Mouse (Mus musculus): ENCODE measurements around the gene Tgfa. TPM values are rescaled to one million over a fixed set of nuclear protein-coding genes. Genes with fewer than 3 reads are reported as not detected.

Gene Tgfa
- polyA plus RNA-seq, 1 experiment, result 56.3 TPM

DNA sequence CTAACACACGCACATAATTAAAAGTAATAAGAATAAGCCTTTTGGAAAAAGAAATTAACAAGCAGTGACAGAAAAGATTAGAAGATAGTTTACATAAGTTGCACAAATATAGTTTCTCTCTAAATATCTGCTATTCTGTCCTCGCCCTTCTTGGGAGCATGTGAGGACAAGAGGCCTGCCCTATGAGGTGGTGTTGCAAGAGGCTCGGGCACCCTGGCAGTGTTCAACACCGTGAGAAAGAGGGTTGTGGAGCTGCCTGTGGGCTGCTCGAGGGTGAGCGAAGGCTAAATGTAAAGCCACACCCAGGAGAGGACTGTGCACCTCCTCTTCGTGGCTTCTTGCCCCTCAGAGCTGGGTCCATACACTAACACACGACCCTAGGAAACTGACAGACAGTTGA lies 100.4 kb downstream of the Tgfa start:
- no peak for TF ChIP-seq GATA1 (IDR thresholded peaks at IDR 0.05; ENCODE audit: low read length)

DNA sequence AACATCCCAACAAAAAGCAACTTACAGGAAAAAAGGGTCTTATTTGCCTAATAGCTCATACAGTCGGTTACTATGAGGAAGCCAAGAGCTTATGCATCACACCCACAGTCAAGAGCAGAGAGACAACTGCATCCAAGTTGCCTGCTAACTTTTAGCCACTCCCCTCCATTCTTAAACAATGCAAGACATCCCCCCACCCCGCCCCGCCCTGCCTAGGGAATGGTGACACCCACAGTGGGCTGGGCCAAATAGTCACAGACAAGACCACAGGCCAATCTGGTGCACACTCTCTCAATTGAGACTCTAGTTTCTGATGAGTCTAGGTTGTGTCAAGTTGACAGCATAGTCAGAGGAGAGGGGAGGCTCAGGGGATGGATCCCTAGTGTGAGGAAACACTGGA lies 101.1 kb downstream of the Tgfa start:
- no peak for TF ChIP-seq GATA1 (IDR thresholded peaks at IDR 0.05; ENCODE audit: low read length)

DNA sequence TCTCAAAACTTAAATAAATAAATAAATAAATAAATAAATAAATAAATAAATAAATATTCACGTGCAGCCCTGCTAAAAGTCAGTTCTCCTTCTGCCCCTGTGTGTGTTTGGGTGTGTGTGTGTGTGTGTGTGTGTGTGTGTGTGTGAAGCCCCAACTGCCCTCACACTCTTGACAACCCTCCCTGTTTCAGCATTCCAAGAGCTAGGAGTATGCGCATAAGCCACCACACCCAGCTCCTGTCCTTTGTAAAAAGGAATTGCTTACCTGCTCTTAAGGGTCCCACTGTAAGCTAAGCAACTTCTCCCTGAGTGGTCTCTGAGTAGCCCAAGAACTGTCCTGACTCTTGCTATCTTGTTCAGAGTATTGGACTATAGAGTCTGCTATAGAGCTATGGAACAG lies 101.9 kb downstream of the Tgfa start:
- no peak for TF ChIP-seq GATA1 (IDR thresholded peaks at IDR 0.05; ENCODE audit: low read length)

DNA sequence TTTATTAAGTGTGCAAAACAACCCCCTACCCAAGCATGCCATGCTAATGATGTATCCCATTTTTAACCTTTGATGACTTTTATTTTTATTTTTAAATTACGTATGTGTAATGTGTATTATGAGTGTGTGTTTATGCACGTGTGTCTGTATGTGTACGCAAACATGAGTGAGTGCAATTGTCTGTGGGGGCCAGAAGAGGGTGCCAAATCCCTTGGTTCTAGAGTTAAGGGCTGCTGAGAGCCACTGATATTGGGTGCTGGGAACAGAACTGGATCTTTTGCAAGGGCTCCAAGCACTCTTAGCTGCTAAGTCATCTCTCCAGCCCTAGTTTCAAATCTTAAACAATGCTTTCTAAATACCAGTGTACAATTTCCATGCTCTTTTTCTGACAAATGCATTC lies 103.9 kb downstream of the Tgfa start:
- TF ChIP-seq GATA1 (IDR thresholded peaks at IDR 0.05; ENCODE audit: low read length), result no peak

DNA sequence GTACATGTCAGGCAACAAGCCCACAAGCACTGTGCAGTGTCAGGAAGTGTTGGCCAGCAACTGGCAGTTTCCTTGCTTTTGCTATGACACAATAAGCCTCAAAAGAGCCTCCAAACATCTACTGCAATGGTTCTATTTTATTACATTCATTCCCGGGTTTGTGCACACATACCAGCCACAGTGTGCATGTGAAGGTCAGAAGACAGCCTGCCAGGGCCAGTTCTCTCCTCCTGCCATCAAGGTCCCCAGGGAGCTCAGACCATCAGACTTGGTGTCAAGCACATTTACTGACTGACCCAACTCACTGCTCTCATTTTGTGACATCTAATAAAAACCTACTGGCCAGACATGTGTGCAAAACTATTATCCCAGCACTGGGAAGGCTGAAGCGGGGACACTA lies 104.4 kb downstream of the Tgfa start:
- TF ChIP-seq GATA1 (IDR thresholded peaks at IDR 0.05; ENCODE audit: low read length), result no peak

DNA sequence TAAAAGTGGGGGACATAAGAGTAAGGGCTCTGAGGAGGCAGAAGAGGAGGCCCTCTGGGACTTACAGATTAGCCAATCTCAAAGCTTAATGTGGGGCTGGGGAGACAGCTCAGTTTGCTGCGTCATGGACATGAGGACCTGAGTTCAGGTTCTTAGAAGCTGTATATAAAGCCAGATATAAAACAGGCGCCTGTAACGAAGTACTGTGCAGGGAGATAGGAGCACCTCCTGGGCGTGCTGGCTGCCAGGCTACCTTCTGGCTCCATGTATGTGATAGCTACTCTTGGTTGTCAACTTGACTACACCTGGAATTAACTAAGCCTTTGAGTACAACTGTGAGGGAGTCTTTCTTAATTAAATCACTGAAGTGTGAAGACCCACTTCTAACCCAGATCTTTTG lies 110.7 kb downstream of the Tgfa start:
- TF ChIP-seq GATA1 (IDR thresholded peaks at IDR 0.05; ENCODE audit: low read length), result no peak

DNA sequence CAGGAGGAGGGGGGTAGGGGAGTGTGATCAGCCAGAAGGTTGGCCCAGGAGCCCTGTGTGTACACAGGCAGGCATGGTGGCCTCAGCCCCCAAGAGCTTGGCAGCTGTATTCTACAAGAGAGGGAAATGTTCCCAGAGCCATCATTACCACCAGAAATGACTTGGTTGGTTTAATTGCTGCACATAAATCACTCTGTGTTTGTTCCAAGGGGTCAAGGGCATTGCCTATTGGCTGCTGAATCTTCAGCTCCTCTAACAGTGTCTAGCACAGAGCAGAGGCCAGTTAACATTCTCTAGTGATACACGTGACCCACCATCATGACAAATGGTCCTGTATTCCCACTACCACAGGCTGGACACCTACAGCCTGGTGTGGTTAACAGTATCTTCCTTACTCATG lies 119.0 kb downstream of the Tgfa start:
- TF ChIP-seq GATA1 (IDR thresholded peaks at IDR 0.05; ENCODE audit: low read length), result no peak

DNA sequence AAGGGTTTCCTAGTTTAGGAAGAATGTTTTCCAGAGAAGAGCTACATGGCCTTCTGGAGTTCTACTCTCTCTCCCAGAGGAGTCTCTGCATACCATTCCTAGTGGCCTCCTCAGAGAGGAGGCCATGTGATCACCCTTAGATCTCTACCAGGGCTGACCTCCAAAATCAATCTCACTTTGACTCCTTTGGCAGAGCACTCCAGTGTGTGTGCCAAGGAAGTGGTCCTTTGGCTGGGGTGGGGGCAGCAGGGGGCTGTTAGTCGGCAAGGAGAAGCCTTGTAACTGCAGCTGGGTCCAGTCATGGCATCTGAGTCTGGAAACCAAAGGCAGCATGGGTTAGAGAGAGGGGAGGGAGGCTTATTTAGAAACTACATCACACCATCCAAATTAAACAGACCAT lies 122.0 kb downstream of the Tgfa start:
- TF ChIP-seq GATA1 (IDR thresholded peaks at IDR 0.05; ENCODE audit: low read length), result no peak

DNA sequence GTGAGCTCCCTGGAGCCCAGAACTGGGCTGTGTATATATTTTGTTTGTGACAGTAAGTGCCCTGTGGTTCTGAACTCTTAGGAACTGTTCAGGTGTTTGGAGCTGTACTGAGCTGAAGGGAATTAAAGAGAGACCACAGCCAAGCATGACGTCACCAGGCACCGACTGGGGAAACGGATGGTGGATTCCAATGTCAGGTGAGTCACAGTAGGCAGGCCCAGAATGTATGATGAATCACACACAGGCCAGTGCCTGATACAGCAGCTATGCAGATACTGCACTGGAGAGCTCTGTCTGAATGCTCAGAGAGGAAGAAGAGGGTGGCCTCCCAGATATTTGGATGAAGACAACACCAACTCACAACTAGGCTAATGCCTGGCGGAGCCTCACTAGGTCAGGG lies 123.8 kb downstream of the Tgfa start:
- TF ChIP-seq GATA1 (IDR thresholded peaks at IDR 0.05; ENCODE audit: low read length), result no peak

DNA sequence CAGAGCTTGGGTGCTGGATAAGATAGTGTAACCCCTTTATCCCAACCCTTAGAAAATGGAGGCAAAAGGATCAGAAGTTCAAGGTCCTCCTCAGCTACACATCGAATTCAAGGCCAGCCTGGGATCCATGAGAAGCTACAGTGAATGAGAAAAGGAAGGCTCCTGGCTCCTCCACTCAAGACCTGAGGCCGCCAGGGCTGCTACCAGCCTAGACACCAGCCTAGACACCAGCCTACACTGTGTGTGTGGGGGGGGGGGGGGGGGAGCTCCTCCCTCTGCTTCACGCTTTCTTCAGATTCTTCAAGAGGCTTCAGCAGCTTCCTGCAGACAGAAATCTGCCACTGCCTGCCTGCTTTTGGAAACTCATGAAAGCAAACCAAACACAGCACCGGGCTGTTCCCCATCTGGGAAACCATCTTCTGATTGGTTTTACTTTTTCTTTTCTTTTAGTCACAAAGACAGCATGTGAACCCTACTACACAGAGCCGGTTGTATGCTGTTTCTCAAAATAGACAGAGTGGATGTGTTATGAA lies 127.1 kb downstream of the Tgfa start:
- TF ChIP-seq GATA1 (IDR thresholded peaks at IDR 0.05; ENCODE audit: low read length), result no peak

DNA sequence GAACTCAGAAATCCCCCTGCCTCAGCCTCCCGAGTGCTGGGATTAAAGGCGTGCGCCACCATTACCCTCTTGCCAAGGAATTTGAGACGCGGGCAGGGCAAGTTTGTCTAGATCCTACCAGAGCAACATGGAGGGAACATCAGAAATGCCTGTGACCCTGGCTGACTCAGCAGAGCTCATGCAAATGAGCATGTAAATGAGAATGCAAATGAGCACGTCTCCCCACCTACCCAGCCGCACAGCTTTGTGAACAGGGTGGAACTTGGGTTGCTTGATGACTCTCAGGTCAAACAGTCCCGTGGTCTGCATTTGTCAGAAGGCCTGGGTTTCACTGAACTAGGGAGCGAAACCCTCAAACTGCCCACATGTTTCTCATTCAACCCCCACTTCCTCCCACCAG lies 128.0 kb downstream of the Tgfa start:
- no peak for TF ChIP-seq GATA1 (IDR thresholded peaks at IDR 0.05; ENCODE audit: low read length)

DNA sequence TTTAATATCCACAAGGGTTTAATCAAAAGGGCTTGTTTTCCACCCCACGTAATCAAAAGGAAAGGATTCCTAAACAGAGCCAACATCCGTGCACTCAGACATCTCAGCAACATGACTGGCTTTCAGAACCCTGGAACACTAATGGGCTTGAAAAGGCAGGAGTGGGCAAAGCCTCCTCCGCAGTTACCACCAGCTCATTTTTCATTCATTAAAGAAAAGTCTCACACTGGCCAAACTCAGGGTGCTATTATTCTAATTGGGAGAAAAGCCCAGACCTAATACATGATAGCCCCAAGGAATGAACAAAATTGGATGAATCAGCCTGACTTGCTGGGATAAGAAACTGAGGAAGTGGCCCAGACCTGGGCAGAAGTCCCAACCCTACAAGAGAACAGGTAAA lies 129.4 kb downstream of the Tgfa start:
- no peak for TF ChIP-seq GATA1 (IDR thresholded peaks at IDR 0.05; ENCODE audit: low read length)

Other genes starting within 250 kb of the Tgfa start
- 54.4 and 73.5 TPM in 2 replicates for gene Dusp11, start 233.6 kb upstream of the Tgfa start, polyA plus RNA-seq (2012)
- not detected in 2 replicates for gene Figla, start 179.1 kb upstream of the Tgfa start, polyA plus RNA-seq (2012)
- 109 and 115 TPM in 2 replicates for gene Add2, start 166.5 kb upstream of the Tgfa start, polyA plus RNA-seq (2012)
- 40.8 and 47.3 TPM in 2 replicates for gene Fam136a, start 170.4 kb downstream of the Tgfa start, polyA plus RNA-seq (2012)
- gene Snrpg, start 176.1 kb downstream of the Tgfa start, polyA plus RNA-seq (2012), result 13.3 and 23.1 TPM in 2 replicates
- 27.9 and 49.3 TPM in 2 replicates for gene Pcyox1, start 201.9 kb downstream of the Tgfa start, polyA plus RNA-seq (2012)
- 30.7 and 51.3 TPM in 2 replicates for gene Tia1, start 209.0 kb downstream of the Tgfa start, polyA plus RNA-seq (2012)
- gene Gm44790, start 231.4 kb downstream of the Tgfa start, polyA plus RNA-seq (2012), result 1.7 TPM in 1 of 2 replicates, not detected in the other
- 4.4 and 5.3 TPM in 2 replicates for gene C87436, start 243.2 kb downstream of the Tgfa start, polyA plus RNA-seq (2012)